Mouse (Mus musculus) forebrain, embryonic 13.5 days (tissue): Measurements from ENCODE around the gene Rraga. TPM values are rescaled to one million over a fixed set of nuclear protein-coding genes. Genes with fewer than 3 reads are reported as not detected.

Source experiments
- ATAC-seq: fragments of 200-750 bp; cut with Nextera tagmentation; 2 replicates; pipeline ENCODE4 v1.8.0; 2017
- H3K27ac ChIP-seq: fragments of 300-500 bp; sonication (generic); 2 replicates; pipeline ENCODE4 v1.5.1; 2015; ENCODE audit warnings: inconsistent platforms, mild to moderate bottlenecking, moderate library complexity
- H3K27me3 ChIP-seq: fragments of 300-500 bp; sonication (generic); 2 replicates; pipeline ENCODE4 v1.6.1; 2015; ENCODE audit warnings: mild to moderate bottlenecking, inconsistent platforms
- H3K36me3 ChIP-seq: fragments of 300-500 bp; sonication (generic); 2 replicates; pipeline ENCODE4 v1.6.1; 2015; ENCODE audit warnings: mild to moderate bottlenecking, inconsistent platforms; ENCODE audit not compliant: poor library complexity, severe bottlenecking
- H3K4me1 ChIP-seq: fragments of 300-500 bp; sonication (generic); 2 replicates; pipeline ENCODE4 v1.6.1; 2015; ENCODE audit warnings: inconsistent platforms
- H3K4me2 ChIP-seq: fragments of 300-500 bp; sonication (generic); 2 replicates; pipeline ENCODE4 v1.6.1; 2015; ENCODE audit warnings: inconsistent platforms, mild to moderate bottlenecking, moderate library complexity
- H3K4me3 ChIP-seq: fragments of 300-500 bp; sonication (generic); 2 replicates; pipeline ENCODE4 v1.5.1; 2015; ENCODE audit warnings: mild to moderate bottlenecking, inconsistent platforms
- H3K9ac ChIP-seq: fragments of 300-500 bp; sonication (generic); 2 replicates; pipeline ENCODE4 v1.6.1; 2015; ENCODE audit warnings: mild to moderate bottlenecking, inconsistent platforms
- H3K9me3 ChIP-seq: fragments of 300-500 bp; sonication (generic); replicated peaks from 2 replicates; pipeline ENCODE4 v1.6.1; 2016; ENCODE audit warnings: inconsistent platforms
- WGBS: fragments of 180-500 bp; shearing (Covaris S2); methylation state at CpG from one replicate; pipeline ENCODE4 v1.1.7; 2015; 5-methylcytosine and 5-hydroxymethylcytosine counted together
- polyA plus RNA-seq: library from polyadenylated mRNA; unstranded; fragments of >200 nt; fragmentation: Nextera tagmentation; extraction: Ambion mirVana; gene quantifications from 2 replicates; pipeline ENCODE4 v1.2.1, GENCODE M21; 2015

Rraga gene
- polyA plus RNA-seq, result 82.6 and 88.9 TPM in 2 replicates

DNA sequence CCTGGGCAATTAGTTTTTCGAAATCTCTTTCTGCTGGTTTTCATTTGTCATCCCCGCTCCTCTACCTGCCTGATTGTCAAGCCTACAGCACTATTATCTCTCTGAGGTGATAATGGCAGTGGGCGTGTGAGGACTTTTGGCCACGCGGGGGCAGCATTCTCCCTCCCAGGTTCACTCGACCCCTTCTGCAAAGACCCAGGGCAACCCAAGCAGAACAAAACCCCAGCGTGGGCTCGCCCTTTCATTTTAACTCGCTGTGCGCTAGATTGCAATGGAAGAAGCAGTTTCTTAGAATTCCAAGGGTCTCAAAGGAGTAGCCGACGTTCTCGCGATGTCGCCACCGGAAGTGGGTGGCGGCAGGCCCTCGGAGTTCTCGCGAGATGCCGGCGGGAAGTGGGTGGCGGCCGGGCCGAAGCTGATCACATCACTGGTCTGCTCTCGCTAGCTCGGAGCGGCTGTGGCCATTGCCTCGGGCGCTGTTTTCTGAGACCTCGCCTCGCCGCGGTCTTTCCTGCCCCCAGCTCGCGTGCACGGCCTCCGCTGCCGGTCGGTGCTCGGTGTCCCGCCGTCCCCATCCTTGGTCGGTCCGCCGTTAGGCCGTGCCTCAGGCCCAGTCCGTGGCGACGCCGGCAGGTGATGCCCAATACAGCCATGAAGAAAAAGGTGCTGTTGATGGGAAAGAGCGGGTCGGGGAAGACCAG, at the start of gene Rraga:
TSS of gene Rraga (plus strand) at position 386 of the 701 bp plus-strand sequence.
- peaks cover 24% of the 10 kb centered on the region for H3K4me1 ChIP-seq
- peak within 1 kb of the TSS; percentile 75 for H3K4me3 ChIP-seq
- peak; percentile 97 for ATAC-seq
- H3K36me3 ChIP-seq, result peaks cover 10% of the 10 kb centered on the region
- peak within 1 kb of the TSS; percentile 96 for H3K27ac ChIP-seq
- no peaks in the 10 kb centered on the region for H3K27me3 ChIP-seq
- H3K9ac ChIP-seq, result peak within 1 kb of the TSS; percentile 94
- WGBS, result under 1% methylated on average over 53 of the region's 53 CpGs
- H3K4me2 ChIP-seq, result peak within 1 kb of the TSS; percentile 89
- H3K9me3 ChIP-seq, result no peaks in the 10 kb centered on the region

DNA sequence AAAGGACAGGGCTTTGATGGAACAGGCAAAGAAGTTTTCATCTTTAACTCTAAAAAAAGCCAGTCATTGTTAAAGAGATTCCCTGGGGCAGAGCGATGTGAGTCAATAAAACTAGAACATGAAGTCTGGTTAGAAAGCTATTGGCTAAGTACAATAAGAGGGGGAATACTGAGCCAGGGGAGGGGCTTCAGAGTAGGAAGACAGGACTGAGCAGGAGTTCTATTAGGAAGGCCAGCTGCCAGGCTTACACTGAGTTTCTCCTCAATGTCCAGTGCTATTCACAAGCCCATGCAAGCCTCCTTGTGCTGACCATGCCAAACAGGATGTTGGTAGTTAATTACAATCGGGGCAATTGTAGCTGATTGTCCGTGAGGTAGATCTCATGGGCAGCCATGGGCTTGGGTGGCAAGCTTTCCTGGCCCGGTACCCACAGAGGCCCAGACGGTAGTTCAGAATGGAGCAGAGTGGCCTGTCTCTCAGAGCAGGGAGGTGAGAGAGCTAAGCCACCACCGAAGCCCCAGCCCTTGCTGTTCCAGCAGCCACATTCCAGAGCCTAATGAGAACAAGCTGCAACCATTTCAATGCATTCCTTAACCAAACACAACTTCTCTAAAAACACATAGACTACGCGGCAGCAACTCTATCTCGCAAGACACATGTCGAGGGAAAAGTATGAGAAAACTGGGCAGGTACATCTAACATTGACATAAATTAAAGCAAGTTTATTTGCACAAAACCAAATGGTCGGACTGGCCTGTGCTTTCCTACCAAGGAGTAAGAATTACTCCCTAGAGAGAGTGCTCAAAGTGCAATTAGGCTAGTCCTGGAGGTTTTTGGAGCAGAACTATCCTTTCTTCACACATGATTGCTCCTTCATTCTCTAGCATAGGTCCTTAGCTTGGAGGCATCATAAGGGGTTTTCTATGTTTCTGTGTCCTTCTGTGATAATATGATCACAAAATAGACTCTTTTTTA, 48.0 kb upstream of the Rraga start:
- Histone ChIP-seq H3K4me3 (no peak overlapping the region), H3K4me1 (no peaks in the 10 kb centered on the region), H3K36me3 (no peaks in the 10 kb centered on the region), H3K9me3 (no peaks in the 10 kb centered on the region), H3K27me3 (no peaks in the 10 kb centered on the region), H3K4me2 (no peak overlapping the region), H3K27ac (no peak overlapping the region), H3K9ac (no peak overlapping the region)
- no peak for ATAC-seq
- 81% methylated on average over 11 of the region's 11 CpGs for WGBS

DNA sequence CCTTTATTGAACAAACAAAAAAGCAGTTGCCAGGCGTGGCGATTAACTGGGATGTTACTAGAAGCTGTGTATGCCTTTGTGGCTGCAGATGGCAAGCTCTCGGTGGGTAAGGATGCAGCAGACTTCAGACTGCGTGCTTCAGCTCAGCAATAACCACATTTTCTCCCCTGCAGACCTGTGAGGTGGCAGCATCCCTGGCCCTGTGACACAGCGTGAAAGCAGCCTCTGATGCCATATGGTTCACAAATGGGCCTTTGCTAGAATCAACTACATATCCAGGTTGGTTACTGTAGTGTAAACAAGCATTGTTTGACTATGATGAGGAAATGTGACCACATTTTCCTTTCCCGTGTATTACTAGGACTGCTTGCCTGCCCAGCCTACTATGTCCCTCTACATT, 46.3 kb upstream of the Rraga start:
- H3K4me3 ChIP-seq, result no peak overlapping the region
- H3K4me1 ChIP-seq, result no peaks in the 10 kb centered on the region
- no peaks in the 10 kb centered on the region for H3K9me3 ChIP-seq
- H3K27me3 ChIP-seq, result no peaks in the 10 kb centered on the region
- no peak overlapping the region for H3K9ac ChIP-seq
- H3K27ac ChIP-seq, result no peak overlapping the region
- H3K4me2 ChIP-seq, result no peak overlapping the region
- no peak for ATAC-seq
- 77% methylated on average over 6 of the region's 6 CpGs for whole genome bisulfite sequencing
- H3K36me3 ChIP-seq, result no peaks in the 10 kb centered on the region

DNA sequence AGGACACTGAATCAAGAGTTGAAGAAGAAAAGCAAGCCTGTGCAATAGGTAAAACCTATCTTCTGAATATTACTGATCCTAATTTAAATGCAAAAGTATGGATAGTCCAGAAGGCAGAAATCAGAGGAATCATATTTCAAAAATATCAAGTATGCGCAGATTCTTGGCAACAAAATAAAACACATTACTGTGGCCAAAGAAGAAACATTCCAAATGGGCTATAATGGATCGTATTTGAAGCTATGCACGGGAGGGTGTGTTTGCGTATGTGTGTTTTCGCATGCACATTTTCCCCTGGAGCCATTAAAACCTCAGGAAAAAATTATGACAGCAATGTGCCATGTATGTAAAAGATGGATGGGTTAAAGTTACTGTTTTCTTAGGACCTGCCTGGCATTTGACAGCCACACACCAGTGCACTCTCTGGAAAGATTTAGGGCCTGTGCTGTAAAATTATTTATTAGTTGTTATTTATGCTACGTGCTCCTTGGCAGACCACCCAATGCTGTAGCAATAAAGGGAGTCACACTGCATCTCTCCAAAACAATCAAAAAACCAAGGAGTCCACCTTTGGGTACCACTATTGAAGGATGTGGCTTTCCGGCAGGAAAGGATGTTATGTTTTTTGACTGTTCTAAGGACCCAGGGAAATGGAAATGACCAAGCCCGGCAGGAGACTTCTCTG, 41.9 kb upstream of the Rraga start:
- ATAC-seq, result no peak
- H3K27ac ChIP-seq, result no peak overlapping the region
- WGBS, result 93% methylated on average over 8 of the region's 8 CpGs
- no peaks in the 10 kb centered on the region for H3K27me3 ChIP-seq
- H3K9me3 ChIP-seq, result no peaks in the 10 kb centered on the region
- H3K4me1 ChIP-seq, result no peaks in the 10 kb centered on the region
- no peak overlapping the region for H3K4me2 ChIP-seq
- no peak overlapping the region for H3K4me3 ChIP-seq
- H3K9ac ChIP-seq, result no peak overlapping the region
- H3K36me3 ChIP-seq, result no peaks in the 10 kb centered on the region

DNA sequence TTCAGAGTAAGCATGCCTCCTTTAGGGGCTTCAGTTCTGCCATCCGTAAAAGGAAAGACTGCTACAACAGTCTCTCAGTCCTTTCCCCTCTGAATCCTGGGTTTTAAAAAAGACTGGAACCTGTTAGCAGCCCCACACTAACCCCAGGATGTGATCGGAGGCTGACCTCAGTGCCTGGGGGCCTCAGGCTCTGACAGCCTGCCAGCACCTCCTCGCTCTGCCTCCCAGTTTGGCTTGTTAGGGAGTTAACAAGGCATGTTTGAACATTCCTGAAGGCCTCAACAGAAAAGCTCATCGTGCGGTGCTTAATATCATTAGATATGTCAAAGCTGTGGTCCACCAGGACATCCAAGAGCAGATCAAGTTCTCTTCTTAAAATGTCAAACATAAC, 41.4 kb upstream of the Rraga start:
- Histone ChIP-seq H3K9ac (no peak overlapping the region), H3K27ac (no peak overlapping the region), H3K36me3 (no peaks in the 10 kb centered on the region), H3K27me3 (no peaks in the 10 kb centered on the region), H3K4me3 (no peak overlapping the region), H3K4me1 (no peaks in the 10 kb centered on the region), H3K9me3 (no peaks in the 10 kb centered on the region), H3K4me2 (no peak overlapping the region)
- ATAC-seq, result no peak
- WGBS, result 79% methylated on average over 5 of the region's 5 CpGs

DNA sequence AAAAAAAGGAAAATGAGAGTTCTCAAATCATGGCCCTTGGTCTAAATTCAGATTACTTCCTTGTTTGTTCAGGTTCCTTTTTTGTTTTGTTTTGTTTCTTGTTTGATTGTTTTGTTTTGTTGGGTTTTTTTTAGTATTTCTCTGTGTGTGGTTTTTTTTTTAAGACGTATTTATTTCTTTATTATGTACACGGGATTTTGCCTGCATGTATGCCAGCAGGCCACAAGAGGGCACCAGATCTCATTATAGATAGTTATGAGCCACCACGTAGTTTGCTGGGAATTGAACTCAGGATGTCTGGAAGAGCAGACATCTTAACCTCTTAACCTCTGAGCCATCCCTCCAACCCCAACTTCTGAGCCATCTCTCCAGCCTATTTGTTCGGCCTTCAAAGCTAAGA, 37.5 kb upstream of the Rraga start:
- no peak overlapping the region for H3K9ac ChIP-seq
- H3K27ac ChIP-seq, result no peak overlapping the region
- H3K4me1 ChIP-seq, result no peaks in the 10 kb centered on the region
- no peak overlapping the region for H3K4me2 ChIP-seq
- no peaks in the 10 kb centered on the region for H3K27me3 ChIP-seq
- no peaks in the 10 kb centered on the region for H3K36me3 ChIP-seq
- no peak for ATAC-seq
- H3K9me3 ChIP-seq, result no peaks in the 10 kb centered on the region
- H3K4me3 ChIP-seq, result no peak overlapping the region
- WGBS, result 48% methylated on average over 4 of the region's 4 CpGs

DNA sequence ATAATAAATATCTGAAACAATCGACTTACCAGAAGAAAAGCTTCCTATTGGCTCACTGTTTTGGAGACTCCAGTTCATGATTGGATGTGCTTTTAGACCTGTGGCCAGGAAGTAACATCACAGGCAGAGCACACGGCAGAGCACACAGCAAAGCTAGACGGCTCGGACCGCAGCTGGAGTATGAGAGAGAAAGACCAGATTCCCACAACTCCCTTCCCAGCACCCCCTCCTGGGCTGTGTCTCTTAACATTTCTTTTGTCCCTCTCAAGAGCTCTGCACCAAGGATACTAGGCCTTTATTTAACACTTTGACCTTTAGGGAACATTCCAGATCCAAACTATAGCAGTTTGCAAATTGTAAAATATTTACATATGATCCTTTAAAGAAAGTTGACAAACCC, 36.5 kb upstream of the Rraga start:
- WGBS, result 91% methylated on average over 5 of the region's 5 CpGs
- no peak for ATAC-seq
- H3K36me3 ChIP-seq, result no peaks in the 10 kb centered on the region
- H3K27ac ChIP-seq, result no peak overlapping the region
- no peaks in the 10 kb centered on the region for H3K27me3 ChIP-seq
- H3K4me1 ChIP-seq, result peaks cover 2% of the 10 kb centered on the region; the same call in 1 of the 2 replicates
- no peak overlapping the region for H3K4me2 ChIP-seq
- no peak overlapping the region for H3K4me3 ChIP-seq
- no peak overlapping the region for H3K9ac ChIP-seq
- no peaks in the 10 kb centered on the region for H3K9me3 ChIP-seq

DNA sequence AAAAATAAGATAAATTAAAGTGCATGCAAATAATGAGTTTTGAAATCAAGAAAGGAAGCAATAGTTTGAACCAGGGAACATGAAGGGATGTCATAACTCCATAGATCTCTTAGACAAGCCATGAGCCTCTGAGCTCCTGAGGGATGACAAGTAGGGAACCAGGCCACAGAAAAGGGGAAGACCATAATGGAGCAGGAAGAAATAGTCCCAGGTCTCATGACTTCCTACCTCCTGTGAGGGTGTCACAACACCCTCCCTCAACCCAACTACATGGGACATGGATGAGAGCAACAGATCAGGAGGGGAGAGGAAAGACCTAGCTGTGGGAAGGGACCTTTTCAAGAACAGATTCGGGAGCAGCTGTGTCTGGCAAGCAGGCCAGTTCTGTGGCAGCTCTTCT, 33.9 kb upstream of the Rraga start:
- Histone ChIP-seq H3K27ac (no peak overlapping the region), H3K4me3 (no peak overlapping the region), H3K9me3 (no peaks in the 10 kb centered on the region), H3K36me3 (no peaks in the 10 kb centered on the region), H3K4me2 (no peak overlapping the region), H3K9ac (no peak overlapping the region), H3K27me3 (no peaks in the 10 kb centered on the region), H3K4me1 (peaks cover 5% of the 10 kb centered on the region; the same call in 1 of the 2 replicates)
- no peak for ATAC-seq
- WGBS, result 90% methylated on average over 1 of the region's 1 CpGs

DNA sequence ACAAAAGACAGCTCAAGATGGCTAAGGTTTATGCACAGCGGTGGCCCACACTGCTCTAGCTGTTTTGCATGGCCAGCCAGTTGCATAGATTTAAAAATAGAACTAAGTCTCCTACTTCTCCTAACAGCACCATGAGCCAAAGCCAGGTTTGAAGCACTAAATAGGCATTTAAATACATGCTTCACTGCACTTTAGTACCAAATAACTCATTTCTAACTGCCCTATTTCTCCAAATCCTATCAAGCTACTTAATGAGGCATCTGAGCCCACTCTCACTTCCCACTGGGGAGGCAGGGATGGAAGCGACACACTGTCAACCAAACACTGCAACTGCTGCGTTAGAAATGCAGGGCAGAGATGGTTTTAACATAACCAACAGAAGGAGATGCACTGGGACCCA, 31.5 kb upstream of the Rraga start:
- Histone ChIP-seq H3K9ac (no peak overlapping the region), H3K9me3 (no peaks in the 10 kb centered on the region), H3K27me3 (no peaks in the 10 kb centered on the region), H3K4me3 (no peak overlapping the region), H3K36me3 (no peaks in the 10 kb centered on the region), H3K27ac (no peak overlapping the region), H3K4me2 (no peak overlapping the region), H3K4me1 (peaks cover 5% of the 10 kb centered on the region; the same call in 1 of the 2 replicates)
- no peak for ATAC-seq
- WGBS, result 50% methylated on average over 3 of the region's 3 CpGs

DNA sequence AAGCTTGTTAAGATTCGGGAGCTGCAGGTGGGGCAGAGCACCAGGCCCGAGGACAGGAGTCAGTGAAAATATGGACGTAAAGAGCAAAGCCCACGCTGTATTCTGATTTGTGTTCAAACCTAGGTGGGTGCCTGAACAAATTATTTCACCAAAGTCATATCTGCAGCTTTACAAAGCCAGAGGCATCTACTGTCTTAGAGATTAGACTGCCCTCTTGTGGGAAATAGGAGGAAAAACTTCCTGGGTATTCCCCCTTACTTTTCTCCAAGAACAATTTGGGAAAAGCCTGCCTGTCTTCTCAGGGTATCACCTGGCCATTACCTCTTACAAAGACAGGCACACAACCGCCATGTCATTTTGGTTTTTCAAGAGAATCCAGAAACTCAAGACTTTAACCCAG, 29.9 kb upstream of the Rraga start:
- ATAC-seq, result 0 out of 2 replicates have a peak, but pooled peaks have one; percentile 27
- no peaks in the 10 kb centered on the region for H3K27me3 ChIP-seq
- H3K36me3 ChIP-seq, result no peaks in the 10 kb centered on the region
- peaks cover 5% of the 10 kb centered on the region; the same call in 1 of the 2 replicates for H3K4me1 ChIP-seq
- no peaks in the 10 kb centered on the region for H3K9me3 ChIP-seq
- no peak overlapping the region for H3K4me3 ChIP-seq
- no peak overlapping the region for H3K27ac ChIP-seq
- WGBS, result 68% methylated on average over 5 of the region's 5 CpGs
- no peak overlapping the region for H3K4me2 ChIP-seq
- no peak overlapping the region for H3K9ac ChIP-seq

DNA sequence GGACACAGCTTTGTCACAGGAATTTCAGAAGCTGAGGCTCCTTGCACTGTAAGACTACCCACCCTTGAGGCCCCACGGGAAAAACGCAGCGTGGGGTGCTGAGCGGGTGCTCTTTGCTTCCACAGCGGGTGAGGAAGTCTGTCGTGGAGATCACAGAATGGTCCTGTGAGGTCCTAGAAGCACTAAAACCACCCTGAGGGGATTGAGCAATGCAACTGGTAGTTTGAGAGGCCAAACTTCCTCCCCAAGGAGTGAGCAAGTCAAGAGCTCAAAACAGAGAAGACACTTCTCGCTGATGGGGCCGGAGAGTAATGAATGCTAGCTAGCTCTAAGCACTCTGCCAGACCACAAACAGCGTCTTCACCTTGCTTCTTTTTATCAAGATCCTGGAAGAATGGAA, 27.1 kb upstream of the Rraga start:
- Histone ChIP-seq H3K4me2 (no peak overlapping the region), H3K9me3 (no peaks in the 10 kb centered on the region), H3K36me3 (no peaks in the 10 kb centered on the region), H3K27me3 (no peaks in the 10 kb centered on the region), H3K4me1 (peaks cover 5% of the 10 kb centered on the region; the same call in 1 of the 2 replicates), H3K9ac (no peak overlapping the region), H3K27ac (no peak overlapping the region), H3K4me3 (no peak overlapping the region)
- no peak for ATAC-seq
- WGBS, result 90% methylated on average over 9 of the region's 9 CpGs
